Mouse (Mus musculus) ES-CJ7 (cell line): Measurements from ENCODE around the gene Carmil2.

Source experiments
- DNase-seq: peaks from one replicate; pipeline ENCODE4 v3.0.0; 2011; ENCODE audit warnings: low read depth, low spot score

The Carmil2 gene

DNA sequence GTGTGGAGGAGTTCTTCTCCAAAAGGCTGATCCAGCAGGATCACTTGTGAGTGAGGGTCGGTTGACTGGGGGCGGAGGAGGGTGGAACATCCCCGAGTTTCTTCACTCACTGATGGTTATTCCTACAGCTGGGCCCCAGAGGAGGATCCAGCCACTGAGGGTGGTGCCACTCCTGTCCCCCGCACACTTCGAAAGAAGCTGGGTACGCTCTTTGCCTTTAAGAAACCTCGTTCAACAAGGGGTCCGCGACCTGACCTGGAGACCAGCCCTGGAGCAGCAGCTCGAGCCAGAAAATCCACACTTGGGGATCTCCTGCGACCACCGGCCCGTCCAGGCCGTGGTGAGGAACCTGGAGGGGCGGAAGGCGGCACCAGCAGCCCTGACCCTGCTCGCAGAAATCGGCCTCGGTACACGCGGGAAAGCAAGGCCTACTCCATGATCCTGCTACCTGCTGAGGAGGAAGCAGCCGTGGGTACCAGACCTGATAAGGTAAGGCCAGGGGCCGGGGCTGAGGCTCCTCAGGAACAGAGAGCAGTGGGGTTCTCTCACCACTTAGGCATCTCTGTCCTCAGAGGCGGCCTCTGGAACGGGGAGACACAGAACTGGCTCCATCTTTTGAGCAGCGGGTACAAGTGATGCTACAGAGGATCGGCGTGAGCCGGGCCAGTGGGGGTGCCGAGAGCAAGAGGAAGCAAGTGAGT lies 9.2 kb downstream of the Carmil2 start:
- no peak for DNase-seq

- DNase-seq, result no peak
These were observed 11.2 kb downstream of the Carmil2 start for GRCm38 (mm10) chr8:105697196-105697780.

DNA sequence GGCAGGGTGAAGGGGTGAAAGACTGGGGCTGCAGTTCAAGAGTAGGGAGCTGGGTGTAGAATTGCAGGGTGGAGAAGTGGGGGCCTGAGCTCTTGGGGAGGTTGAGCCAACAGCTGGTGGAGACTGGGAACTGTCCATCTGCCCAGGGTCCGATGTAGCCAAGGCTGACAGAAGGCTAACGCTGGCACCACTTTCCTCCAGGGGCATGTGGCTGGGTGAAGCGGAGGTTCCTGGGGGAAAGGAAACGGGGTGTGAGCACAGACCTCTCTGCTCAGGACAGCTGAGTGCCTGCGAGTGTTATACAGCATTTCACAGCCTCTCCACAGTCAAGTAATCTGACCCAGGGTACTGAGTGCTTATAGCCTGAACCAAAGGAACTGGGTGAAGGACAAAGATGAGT lies 12.7 kb downstream of the Carmil2 start:
- DNase-seq, result no peak

DNA sequence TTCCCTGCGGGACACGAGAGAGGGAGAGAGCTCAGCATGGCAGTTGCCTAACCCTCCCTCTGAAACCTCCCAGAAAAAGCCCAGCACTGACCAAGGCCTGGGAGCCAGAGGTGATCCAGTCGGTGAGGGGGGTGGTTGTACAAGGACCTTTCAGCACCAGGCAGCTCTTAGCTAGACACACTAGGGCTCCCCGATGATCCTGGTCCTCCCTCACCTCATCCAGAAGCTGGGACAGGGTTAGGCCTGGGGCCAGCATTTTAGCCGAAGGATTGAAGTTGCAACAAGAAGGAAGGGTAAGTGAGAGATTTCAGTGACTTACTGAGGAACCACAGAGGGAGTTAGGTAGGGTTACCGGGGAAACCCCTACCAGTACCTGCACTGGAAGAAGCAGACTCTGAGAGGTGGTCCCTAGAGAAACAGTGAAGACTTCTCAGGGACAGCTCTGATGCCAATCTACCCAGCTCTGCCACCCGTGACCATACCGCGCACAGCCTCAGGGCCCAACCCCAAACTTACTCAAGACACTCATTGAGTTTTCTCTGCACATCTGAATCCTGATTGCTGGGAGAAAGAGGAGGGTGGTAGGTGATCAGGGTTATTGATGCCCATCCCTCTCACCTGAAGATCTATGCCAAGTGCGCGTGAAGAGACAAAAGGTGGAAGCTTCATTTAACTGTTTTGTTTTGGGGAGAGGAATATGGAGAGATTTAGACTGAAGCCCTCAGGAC lies 13.6 kb downstream of the Carmil2 start:
- no peak for DNase-seq

DNA sequence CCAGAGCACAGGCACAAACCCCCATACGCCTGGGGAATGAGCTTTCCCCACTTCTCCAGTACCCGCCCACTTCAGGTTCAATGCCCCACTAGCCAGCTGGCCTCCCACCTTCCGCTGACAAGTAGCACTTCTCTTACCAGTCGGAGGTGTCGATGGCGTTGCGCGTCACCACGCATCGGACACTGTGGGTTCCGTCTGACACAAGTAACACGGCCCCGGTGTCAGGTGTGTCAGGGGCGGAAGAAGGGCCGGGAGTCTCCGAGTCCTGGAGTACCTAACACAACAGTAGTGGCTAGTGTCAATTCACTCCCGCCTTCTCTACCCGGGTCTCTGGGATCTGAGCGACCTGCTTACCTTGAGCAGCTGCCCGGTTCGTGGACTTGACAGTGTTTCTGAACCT lies 14.5 kb downstream of the Carmil2 start:
- peak; percentile 59 for DNase-seq

DNA sequence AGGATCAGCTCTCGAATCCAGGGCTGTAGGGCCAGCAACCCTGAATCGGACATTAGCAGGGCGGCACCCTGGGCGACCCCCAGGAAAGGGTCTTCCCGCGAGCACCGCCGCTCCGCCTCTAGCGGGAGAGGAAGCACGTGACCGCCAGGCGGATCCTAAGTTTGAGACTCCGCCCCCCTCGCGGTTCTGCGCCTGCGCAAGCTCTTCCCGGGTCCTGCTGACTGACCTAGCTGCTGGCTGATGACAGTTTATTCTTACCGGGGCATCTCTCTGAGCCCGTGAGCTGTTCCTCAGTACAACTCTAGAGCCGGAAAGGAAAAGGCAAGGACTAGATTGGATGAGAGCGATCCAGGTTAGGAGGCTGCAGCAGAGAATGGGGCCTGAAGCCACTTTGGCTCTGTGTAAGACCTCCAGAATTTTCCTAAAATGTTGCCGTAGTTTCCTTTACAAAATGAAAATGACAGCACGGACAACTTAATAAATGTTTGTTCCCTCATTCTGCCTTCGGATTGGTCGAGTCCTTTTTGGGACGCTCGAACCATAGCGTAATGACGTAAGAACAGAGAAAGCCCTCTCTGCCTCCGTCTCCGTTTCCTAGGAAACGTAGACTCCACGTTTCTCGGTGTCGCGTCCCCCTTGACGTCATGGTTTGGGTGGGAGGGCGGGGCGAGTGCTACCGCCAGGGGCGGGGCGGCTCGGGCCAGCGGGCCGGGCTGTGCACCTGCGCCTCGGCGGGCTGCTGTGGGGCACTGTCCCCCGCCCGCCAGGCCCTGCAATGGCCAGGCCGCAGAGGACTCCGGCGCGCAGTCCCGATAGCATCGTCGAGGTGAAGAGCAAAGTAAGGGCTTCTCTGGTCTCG lies 15.1 kb downstream of the Carmil2 start, which contains the start of the genes Acd and Pard6a:
Acd (minus strand) TSS at position 137 of the 859 bp plus-strand sequence.
Pard6a (plus strand) TSS at position 183 of the 859 bp plus-strand sequence.
- peak; percentile 98 for DNase-seq

DNA sequence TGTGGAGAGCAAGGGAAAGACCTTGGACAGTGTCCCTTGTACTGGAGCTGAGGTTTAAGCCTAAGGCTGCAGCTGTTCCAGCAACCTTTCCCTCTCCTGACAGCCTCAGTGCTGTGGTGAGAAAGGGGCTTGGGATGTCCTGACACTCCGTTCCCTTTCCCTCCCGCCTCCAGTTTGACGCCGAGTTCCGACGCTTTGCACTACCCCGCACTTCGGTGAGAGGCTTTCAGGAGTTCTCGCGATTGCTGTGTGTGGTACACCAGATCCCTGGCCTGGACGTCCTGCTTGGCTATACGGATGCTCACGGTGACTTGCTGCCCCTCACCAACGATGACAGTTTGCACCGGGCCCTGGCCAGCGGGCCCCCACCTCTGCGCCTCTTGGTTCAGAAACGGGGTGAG lies 15.9 kb downstream of the Carmil2 start:
- peak; percentile 41 for DNase-seq

GRCm38 (mm10) chr8:105702731-105703415 lies 16.8 kb downstream of the Carmil2 start:
- DNase-seq, result no peak

DNA sequence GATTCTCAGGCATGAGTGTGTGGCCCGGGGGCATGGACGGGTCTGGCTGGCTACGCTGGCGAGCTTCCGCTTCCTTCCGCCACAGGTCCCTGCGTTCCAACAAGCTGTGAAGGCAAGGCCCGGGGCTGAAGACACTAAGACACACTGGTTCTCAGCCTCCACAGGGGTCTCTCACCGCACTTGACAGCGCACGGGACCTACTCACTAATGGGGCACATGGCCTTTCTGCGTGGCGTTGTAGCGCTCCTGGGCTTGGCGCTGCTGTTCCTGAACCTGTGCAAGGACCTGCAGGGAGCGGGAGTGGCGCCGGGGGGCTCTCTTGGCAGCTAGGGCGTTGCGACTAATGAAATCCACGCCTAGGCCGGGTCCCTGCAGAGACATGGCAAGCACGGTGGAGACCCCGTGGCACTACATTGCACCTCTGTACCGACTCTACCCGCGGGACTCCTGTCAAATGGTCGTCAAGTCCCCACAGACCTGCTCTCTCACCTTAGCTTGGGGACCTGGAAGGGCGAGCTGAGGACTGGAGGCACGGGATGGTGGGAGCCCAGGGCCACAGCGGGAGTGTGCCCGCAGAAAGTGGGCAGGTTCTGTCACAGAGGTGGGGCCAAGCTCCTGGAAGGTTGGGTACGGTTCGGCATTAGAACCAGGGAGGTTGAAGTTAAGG lies 18.2 kb downstream of the Carmil2 start:
- peak; percentile 43 for DNase-seq

- no peak for DNase-seq
These were observed 18.9 kb downstream of the Carmil2 start for GRCm38 (mm10) chr8:105704955-105705354.

GRCm38 (mm10) chr8:105706426-105706825 lies 20.4 kb downstream of the Carmil2 start:
- DNase-seq, result no peak

- DNase-seq, result peak; percentile 98
These were observed 21.7 kb downstream of the Carmil2 start, which contains the start of the genes 4933405L10Rik and Enkd1 for GRCm38 (mm10) chr8:105707498-105708403. TSS of gene 4933405L10Rik (plus strand) at chr8:105707655. TSS of gene Enkd1 (minus strand) at chr8:105708210.

- DNase-seq, result no peak
These were observed 22.6 kb downstream of the Carmil2 start for GRCm38 (mm10) chr8:105708675-105709074.

DNA sequence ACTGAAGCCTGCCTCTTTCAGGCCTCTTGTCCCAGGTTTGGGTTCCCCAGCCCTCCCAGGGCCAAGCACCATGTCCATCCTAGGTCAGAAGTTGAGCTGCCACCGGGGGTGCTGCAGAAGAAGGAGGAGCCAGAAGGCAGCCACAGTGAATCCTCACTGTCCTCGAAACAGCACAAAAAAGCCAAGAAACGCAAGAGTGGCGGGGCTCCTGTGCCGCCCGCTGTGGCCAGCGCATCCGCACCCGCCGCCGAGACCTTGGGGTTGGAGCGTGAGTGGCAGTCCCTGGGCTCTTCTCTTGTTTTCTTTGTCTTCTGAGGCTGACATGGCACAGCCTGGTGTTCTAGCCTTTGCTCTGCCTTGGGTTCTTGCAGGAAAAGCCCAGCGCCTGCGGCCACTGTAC lies 23.2 kb downstream of the Carmil2 start:
- peak; percentile 44 for DNase-seq

GRCm38 (mm10) chr8:105712286-105712685 lies 26.2 kb downstream of the Carmil2 start:
- DNase-seq, result no peak

DNA sequence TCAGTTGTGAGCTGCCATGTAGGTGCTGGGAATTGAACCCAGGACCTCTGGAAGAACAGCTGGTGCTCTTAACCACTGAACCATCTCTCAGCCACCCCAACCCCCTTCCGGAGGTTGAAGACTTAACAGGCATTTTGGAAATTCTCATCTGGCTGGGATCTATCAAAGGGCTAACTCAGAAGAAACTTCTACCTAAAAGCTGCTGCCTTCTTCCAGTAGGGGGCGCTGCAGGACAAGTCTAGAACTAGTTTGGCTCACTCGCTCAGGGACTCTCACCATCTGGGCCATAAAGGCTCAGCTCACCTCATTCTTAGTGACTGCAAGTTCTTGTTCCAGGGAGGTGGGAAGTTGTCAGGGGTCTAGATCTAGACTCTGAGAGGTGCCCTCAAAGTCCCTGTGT lies 28.1 kb downstream of the Carmil2 start:
- peak; percentile 94 for DNase-seq

- no peak for DNase-seq
These were observed 29.0 kb downstream of the Carmil2 start for GRCm38 (mm10) chr8:105715042-105715441.

GRCm38 (mm10) chr8:105716302-105716945 lies 30.4 kb downstream of the Carmil2 start:
- DNase-seq, result peak; percentile 58

DNA sequence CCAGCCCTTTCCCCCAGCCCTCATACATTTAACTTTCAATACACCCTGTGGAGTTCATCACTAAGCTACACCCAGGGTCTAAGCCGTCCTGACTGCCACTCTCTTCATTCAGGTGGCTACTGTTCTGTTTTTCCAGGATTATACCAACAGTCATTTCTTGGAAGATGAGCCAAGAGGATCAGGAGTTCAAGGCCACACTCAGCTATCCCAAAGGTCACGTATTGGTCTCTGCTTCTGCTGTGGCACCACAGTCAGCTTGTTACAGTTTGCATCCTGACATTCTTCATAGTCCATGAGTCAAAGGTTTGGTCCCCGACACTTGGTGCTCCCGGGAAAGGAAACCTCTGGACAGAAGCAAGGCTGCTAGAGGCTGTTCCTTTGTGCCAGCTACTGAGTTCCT lies 33.6 kb downstream of the Carmil2 start:
- no peak for DNase-seq
